Mouse (Mus musculus) common myeloid progenitor, adult 5-6 weeks (primary cell): ENCODE data around the gene Ier2. TPM values are rescaled to one million over a fixed set of nuclear protein-coding genes. Genes with fewer than 3 reads are reported as not detected.

ENCODE experiments used
- ATAC-seq: replicated peaks from 2 replicates; pipeline ENCODE4 v1.8.0; 2016; ENCODE audit warnings: low read depth, mild to moderate bottlenecking, moderate TSS enrichment, inconsistent platforms; ENCODE audit not compliant: poor library complexity, severe bottlenecking
- total RNA-seq: library from RNA; stranded (forward); fragments of 200-1000, 187-1606 nt; gene quantifications from 2 replicates; pipeline ENCODE4 v1.2.3, GENCODE M21; 2017

Ier2 gene
- total RNA-seq, 1 experiment from 2014 or later: 73.6 TPM

GRCm38 (mm10) chr8:84614512-84615223 is 48.0 kb downstream of the Ier2 start:
- peak; percentile 73; the same call in 1 of the 2 replicates for ATAC-seq

Other genes starting within 250 kb of the Ier2 start
- gene Trmt1, start 23.5 kb upstream of the Ier2 start, total RNA-seq: 85.0 and 102 TPM in 2 replicates
- 46.5 and 55.3 TPM in 2 replicates for gene Nacc1, start 25.0 kb upstream of the Ier2 start, total RNA-seq
- gene Lyl1, start 38.6 kb upstream of the Ier2 start, total RNA-seq: 38.8 and 47.8 TPM in 2 replicates
- gene G430095P16Rik, start 60.2 kb upstream of the Ier2 start, total RNA-seq: 13.2 and 22.4 TPM in 2 replicates
- gene Nfix, start 137.5 kb upstream of the Ier2 start, total RNA-seq: 11.6 and 15.5 TPM in 2 replicates
- 2.8 and 4.1 TPM in 2 replicates for gene Dand5, start 160.0 kb upstream of the Ier2 start, total RNA-seq
- 56.5 and 63.7 TPM in 2 replicates for gene Gadd45gip1, start 168.7 kb upstream of the Ier2 start, total RNA-seq
- 30.0 and 45.4 TPM in 2 replicates for gene Rad23a, start 177.8 kb upstream of the Ier2 start, total RNA-seq
- gene Calr, start 184.1 kb upstream of the Ier2 start, total RNA-seq: 1,972 and 2,060 TPM in 2 replicates
- 130 and 162 TPM in 2 replicates for gene Farsa, start 194.1 kb upstream of the Ier2 start, total RNA-seq
- 138 and 142 TPM in 2 replicates for gene Syce2, start 209.3 kb upstream of the Ier2 start, total RNA-seq
- gene Gcdh, start 231.1 kb upstream of the Ier2 start, total RNA-seq: 16.4 and 25.2 TPM in 2 replicates
- gene Klf1, start 239.1 kb upstream of the Ier2 start, total RNA-seq: 71.2 and 79.8 TPM in 2 replicates
- gene Dnase2a, start 245.7 kb upstream of the Ier2 start, total RNA-seq: 41.0 and 47.0 TPM in 2 replicates